In the genomic region with DNA sequence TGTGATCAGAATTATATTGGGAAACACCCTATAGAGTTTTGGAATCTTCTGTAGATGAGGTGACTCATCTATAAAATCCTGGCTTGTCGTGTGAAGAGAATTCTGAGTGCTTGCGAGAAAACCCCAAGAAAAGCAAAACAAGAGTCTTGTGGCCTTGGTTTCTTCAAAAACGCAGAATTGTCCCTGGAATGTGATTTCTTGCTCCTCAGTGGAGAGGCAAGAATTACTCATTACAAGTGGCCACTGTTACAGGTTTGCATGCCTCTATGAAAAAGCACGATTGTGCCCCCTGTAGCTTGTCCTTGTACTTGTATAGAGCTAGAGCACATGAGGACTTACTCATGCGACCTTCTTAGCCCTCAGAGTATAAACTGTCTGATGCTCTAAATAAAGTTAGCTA, we compare ENCODE assay signal across 22 mouse cellular contexts. TPM values are rescaled to one million over a fixed set of nuclear protein-coding genes. Genes with fewer than 3 reads are reported as not detected.
"Had no signal": no experiment of that assay in that cellular context is flagged by ENCODE, and none has a peak within 500 bp of the region (broad histone marks: within the 10 kb centered on the region; RNA-seq: fewer than 3 reads in every experiment).

No protein-coding gene starts in this region.

- H3K36me3 ChIP-seq: liver, embryonic 13.5 days; midbrain, embryonic 10.5 days; midbrain, embryonic 13.5 days; neural tube, embryonic 13.5 days had no signal

- DNase-seq: kidney, adult 2 months; kidney, postnatal 25 days; layer of hippocampus, adult 9-11 months; liver, embryonic 13.5 days; lung, adult 2 months; lung, postnatal 36 days; thymus, adult 2 months; thymus, postnatal 14 days; thymus, postnatal 4 days had no signal

- ATAC-seq: midbrain, embryonic 13.5 days; midbrain, embryonic 16.5 days had no signal

- H3K27ac ChIP-seq: kidney, postnatal 0 days; layer of hippocampus, adult 2 months; liver, embryonic 13.5 days; midbrain, embryonic 10.5 days; midbrain, embryonic 13.5 days; neural tube, embryonic 13.5 days had no signal

- H3K9me3 ChIP-seq: liver, embryonic 13.5 days; midbrain, embryonic 10.5 days; midbrain, embryonic 13.5 days; neural tube, embryonic 13.5 days had no signal

- H3K9ac ChIP-seq: liver, embryonic 13.5 days; midbrain, embryonic 13.5 days; neural tube, embryonic 13.5 days had no signal

- H3K4me2 ChIP-seq: liver, embryonic 13.5 days; midbrain, embryonic 13.5 days; neural tube, embryonic 13.5 days had no signal

- H3K4me3 ChIP-seq: layer of hippocampus, adult 2 months; liver, embryonic 13.5 days; megakaryocyte, embryonic 14.5 days; midbrain, embryonic 10.5 days; midbrain, embryonic 13.5 days; myocyte; neural tube, embryonic 13.5 days had no signal

RNA-seq across cellular contexts. Expression of gene Vinac1, which starts 12.6 kb away (rescaled TPM):
- polyA plus RNA-seq: kidney, embryonic 14.5 days; limb, embryonic 11.5 days; liver, embryonic 13.5 days; liver, embryonic 16.5 days; small intestine, adult 2 months; spleen, adult 2 months had no signal
